Mouse (Mus musculus) brain, embryonic 14.5 days (tissue): Measurements from ENCODE around the gene Rhbdl3. TPM values are rescaled to one million over a fixed set of nuclear protein-coding genes. Genes with fewer than 3 reads are reported as not detected.

ENCODE experiments used
- DNase-seq: peaks from one replicate; pipeline ENCODE4 v3.0.0-alpha.2; 2011; ENCODE audit warnings: low read depth
- CTCF ChIP-seq: fragments of 200-500 bp; IDR thresholded peaks from 2 replicates; pipeline ENCODE4 v1.5.1; 2012; ENCODE audit warnings: inconsistent platforms, mild to moderate bottlenecking, moderate library complexity, borderline replicate concordance; ENCODE audit not compliant: insufficient read depth, insufficient read length; ENCODE audit errors: extremely low read depth
- POLR2A ChIP-seq: fragments of 200-500 bp; IDR thresholded peaks from 2 replicates; pipeline ENCODE4 v1.6.1; 2012; ENCODE audit warnings: mild to moderate bottlenecking, inconsistent platforms, borderline replicate concordance; ENCODE audit not compliant: poor library complexity, insufficient read depth, insufficient read length, severe bottlenecking; ENCODE audit errors: extremely low read depth
- polyA plus RNA-seq: library from polyadenylated mRNA; depleted of rRNA; stranded (reverse); fragments of >200 nt; gene quantifications from 2 replicates; pipeline ENCODE4 v1.2.3, GENCODE M21; 2012

The Rhbdl3 gene
- polyA plus RNA-seq, 1 experiment, result 19.6 TPM

DNA sequence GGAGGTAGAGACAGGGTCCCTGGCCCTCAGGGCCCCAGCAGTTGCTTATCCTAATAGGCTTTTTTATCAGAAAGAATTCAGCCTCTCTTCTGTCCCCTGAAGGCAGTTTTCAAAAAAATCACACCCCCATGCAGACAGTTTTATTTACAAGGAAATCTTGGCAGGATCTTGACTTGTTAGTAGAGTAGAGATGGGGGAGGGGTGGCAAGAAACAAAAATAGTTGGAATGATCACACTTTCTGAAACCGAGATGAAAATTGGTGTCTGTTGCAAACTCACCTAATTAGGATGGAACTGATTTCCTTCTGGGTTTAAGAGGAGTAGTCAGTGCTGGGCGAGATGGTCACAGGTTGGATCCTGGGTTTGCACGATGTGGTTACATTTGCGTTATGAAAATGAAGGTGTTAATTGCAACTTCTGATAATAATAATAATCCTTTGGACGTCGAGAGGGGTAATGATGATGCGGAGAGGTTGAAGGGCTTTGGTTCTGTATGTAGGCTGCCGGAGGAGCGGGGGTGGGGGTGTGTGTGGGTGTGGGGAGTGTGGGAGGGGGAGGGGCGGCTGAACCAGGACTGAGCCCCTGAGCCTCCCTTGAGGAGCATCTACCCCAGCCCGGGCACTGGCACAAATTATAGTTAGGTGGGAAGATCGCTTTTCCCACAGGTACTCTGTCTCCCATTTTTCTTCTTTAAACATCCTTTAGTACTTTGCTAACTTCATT, 1.0 kb upstream of the Rhbdl3 start:
- peak; percentile 83 for DNase-seq
- no peak for TF ChIP-seq POLR2A
- no peak for TF ChIP-seq CTCF

DNA sequence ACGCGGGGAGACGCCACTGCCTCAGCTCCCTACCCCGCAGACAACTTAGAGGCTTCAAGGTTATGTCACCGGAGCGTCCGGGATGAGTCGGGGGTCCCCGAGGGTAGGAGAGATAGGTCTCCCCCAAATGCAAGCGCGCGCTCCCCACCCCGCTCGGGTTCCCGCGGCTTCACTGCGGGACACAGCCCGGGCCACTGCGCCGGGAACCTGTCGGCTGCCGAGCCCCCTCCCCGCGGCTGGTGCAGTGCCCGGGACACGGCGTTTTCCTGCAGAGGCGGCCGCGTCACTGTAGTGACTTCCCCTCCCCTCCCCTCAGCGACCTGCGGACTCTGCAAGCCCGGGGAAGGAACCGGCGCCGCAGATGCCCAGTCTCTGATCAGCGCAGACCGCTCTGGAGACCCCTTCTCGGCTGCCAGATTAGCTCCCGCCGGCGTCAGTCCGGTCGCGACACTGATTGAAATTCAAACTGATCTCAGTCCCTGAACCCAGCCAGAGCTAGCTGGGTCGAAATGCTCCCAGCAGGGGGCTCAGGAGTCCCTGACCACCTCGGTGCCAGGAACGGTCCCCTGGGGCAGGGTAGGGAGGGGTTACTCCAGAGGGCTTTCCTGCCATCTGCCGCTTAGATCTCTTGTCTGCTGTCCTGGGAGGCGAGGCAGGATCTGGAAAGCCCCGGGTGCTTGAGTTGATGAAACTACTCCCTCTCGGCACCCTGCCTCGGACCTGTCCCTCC, 769 bp downstream of the Rhbdl3 start:
- TF ChIP-seq CTCF (peak; percentile 37; the same call in 1 of the 2 replicates), POLR2A (0 out of 2 replicates have a peak, but pooled peaks have one; percentile 3)
- peak; percentile 89 for DNase-seq

DNA sequence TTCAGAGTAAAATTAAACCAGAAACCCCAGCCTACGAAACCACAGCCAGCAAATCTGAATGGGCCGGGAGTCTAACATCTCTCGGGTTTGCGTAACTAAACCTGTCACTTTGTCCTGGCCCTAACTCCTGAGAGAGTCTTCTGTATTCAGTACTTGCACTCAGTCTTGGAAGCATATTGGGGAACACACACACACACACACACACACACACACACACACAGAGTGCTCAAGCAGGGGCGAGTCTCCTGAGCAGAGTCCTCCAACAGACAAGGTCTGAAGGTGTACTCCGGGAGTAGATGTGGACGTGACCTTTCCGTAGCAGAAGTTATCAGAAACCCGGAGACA, 1.3 kb downstream of the Rhbdl3 start:
- TF ChIP-seq POLR2A (no peak), CTCF (no peak)
- no peak for DNase-seq

DNA sequence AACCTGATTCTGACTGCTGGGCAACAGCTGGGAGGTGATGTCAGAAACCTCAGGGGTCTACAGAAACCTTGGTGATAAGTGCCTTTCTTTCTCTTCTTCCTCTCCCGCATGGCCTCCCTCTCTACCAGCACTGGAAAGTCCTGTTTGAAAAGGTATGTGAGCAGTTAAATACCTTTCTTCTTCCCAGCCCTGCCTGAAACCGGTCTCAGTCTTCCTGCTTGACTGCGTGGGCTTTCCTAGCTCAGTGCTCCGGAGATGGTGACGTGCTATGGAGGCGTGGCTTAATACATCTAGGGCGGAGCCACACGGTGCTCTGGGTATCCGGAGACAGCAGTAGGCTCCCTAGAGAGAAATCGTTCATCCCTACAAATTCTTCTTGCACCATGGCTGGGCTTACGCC, 1.8 kb downstream of the Rhbdl3 start:
- DNase-seq, result peak; percentile 94
- TF ChIP-seq CTCF (no peak), POLR2A (no peak)

DNA sequence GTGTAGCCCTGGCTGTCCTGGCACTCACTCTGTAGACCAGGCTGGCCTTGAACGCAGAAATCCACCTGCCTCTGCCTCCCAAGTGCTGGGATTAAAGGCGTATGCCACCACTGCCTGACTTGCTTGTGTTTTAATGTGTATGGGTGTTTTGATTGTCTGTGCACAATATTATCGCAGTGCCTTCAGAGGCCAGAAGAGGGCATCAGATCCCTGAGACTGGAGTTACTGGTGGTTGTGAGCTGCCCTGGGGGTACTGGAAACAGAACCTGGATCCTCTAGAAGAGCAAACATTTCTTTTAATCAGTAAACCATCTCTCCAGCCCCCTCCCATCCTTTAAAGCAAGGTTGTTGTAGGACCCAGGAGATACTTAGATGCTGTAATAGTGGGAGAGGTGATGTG, 3.0 kb downstream of the Rhbdl3 start:
- no peak for TF ChIP-seq POLR2A
- TF ChIP-seq CTCF, result no peak
- DNase-seq, result no peak

DNA sequence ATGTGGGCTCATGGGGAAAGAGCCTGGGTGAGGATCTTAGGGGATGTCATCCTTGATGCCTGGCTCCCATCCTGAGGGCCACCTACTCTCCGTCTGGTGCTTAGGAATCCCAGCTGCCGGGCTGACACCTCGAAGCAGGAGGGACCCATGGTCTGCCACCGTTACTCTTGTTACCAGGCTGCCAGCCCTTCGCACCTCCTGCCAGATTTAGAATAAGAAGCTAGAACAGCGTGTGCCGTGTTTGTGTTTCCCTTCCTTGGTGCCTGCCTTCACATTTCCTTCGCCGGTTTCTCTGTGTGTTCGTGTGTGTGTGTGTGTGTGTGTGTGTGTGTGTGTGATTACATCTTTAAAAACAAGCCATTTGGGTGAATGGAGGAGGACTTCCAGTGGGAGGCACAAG, 4.1 kb downstream of the Rhbdl3 start:
- TF ChIP-seq CTCF (no peak), POLR2A (no peak)
- peak; percentile 59 for DNase-seq

DNA sequence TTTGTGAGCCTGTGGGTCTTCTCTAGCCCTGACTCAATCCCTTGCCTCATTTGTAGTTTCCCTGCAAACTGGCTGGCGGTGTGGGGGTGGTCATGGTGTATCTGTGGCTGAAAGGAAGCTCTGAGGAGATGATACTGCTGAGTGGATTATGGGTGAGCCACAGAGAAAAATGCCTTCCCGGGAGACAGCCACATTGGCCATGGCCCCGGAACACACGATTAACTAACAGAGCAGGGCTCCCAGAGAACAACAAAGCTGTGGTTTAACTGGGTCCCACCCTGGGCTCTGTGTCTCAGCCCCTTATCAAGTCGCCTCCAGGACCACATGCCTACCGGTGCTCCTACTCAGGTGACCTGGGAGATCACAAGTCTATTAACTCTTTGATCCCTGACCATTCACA, 7.8 kb downstream of the Rhbdl3 start:
- DNase-seq, result peak; percentile 58

DNA sequence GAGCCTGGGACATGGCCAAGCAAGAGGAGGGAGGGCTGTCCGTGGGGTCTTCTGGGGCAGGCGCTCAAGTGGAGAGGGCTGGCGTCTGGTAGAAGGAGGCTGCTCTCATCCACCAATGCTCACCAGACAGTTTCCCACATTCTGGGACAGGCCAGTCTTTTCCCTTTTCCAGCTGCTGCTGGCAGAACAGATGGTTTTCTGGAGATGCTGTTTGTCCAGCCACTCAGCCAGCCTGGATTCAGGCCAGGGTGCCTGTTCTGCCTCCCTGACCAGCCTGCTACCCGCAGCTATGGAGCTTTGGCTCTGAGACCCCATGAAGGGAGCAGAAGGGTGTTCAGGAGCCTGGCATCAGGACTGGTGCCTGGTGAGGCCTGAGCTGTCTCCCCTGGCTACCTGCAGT, 10.6 kb downstream of the Rhbdl3 start:
- TF ChIP-seq CTCF (no peak), POLR2A (no peak)
- DNase-seq, result peak; percentile 77

More for the DNA sequence above, 7.8 kb downstream of the Rhbdl3 start:
- TF ChIP-seq POLR2A, result no peak
- no peak for TF ChIP-seq CTCF

DNA sequence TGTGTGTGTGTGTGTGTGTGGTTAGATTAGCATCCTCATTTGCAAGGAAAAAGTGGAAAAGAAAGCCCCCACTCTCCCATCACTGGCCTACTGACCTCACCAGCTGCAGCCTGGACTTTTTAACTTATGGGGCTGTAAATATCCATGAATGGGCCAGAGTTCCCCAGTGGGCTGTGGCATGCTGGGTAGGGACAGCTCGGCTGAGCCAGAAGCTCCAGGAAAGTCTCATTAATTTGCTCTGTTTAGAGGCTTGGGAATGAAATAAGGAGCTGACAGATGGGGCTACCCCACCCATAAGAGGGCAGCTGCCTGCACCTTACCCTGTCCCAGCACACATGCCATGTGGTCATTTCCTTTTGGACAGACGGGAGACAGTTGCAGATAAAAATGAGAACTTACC, 11.3 kb downstream of the Rhbdl3 start:
- no peak for TF ChIP-seq POLR2A
- no peak for TF ChIP-seq CTCF
- DNase-seq, result peak; percentile 81

DNA sequence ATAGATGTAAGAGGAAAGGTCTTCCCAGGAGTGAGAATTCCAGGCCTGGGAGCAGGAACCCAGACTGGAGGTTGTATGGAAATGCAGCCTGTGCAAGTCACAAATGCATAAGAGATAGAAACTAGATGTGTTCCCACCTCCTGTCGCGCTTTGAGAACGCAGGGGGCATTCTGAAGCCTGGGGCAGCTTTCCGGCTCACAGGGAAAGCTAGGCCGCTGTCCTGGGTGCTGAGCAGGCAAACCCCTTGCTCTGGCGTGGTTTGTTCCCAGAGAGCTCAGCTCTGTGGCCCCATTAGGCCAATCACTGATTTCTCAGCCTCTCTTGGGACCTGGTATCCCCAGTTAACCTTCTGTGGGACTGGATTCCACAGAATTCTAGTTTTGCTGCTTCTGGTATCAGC, 11.9 kb downstream of the Rhbdl3 start:
- no peak for TF ChIP-seq CTCF
- no peak for TF ChIP-seq POLR2A
- DNase-seq, result no peak

DNA sequence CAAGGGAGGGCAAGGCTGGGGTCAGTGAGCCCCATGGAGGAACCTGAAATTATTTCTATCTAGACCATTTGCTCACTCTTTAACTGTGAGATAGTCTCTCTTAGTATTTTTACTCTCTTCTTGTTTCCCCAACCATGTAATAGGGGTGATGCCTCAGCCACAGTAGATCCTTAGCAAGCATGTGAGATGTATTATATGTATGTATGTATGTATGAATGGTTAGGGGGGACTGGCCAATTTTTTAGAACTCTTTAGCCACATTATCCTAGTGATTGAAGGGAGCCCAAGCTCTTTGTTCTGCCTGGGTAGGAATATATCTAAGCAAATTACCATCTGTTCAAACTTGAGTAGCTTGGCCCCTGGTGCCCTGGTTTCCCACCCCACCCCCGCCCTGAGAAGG, 12.8 kb downstream of the Rhbdl3 start:
- TF ChIP-seq POLR2A (no peak), CTCF (no peak)
- DNase-seq, result peak; percentile 53

DNA sequence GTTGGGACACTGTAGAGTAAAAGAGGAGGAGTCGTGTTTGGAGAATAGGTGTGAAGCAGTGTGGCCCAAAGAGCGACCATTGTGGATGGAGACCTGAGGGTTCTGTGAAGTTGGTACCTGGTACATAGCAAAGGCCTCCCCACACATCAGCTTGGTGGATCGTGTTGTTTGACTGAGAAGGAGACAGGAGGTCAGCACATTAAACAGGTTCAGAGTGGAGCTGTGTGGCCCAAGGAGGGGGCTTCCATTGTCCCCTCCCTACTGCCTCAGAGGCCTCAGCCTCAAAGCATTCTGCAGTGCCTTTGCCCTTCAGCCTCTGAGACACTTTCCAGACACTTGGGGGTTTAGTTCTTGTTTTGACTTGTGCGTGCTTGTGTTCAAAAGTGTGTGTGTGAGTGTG, 13.2 kb downstream of the Rhbdl3 start:
- TF ChIP-seq CTCF, result no peak
- DNase-seq, result no peak
